Mouse (Mus musculus): ENCODE data around the gene 1700037H04Rik. TPM values are rescaled to one million over a fixed set of nuclear protein-coding genes. Genes with fewer than 3 reads are reported as not detected.

The 1700037H04Rik gene
- polyA plus RNA-seq (2012; rRNA removed): 113 and 118 TPM in 2 replicates

DNA sequence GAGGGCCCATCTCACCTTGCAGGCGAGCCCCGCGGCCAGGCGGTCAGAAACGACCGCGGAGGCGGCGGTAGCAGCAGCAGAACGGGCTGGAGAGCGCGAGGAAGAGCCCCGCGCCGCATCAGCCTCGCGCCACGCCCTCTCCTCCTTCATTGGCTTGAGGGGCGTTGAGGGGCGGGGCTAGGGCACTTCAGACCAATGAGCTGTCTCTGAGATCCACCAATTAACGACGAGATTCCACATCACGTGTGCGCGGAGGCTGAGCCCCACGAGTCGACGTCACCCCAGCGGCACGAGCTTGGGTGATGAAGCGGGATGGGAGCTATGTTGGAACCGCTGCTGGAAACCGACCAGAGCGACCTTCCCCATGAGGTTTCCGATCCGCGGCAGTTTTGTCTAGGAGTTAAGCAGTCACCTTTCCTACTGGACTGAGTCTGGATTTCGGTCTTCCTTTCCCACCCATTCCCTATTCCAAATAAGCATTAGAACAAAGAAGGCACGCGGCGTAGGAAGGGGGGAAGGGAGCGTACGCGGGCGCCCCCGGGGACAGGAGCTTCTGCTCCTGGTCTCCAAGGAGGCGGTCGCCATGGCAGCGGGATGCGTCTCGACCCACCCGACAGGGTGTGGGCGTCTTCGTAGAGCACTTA, at the start of gene 1700037H04Rik:
Gene 1700037H04Rik (minus strand): TSS at position 144 of the 644 bp plus-strand sequence.
- peak; percentile 100 for DNase-seq (ENCODE audit: low read depth)
- TF ChIP-seq CTCF (IDR thresholded peaks at IDR 0.05; ENCODE audit: borderline replicate concordance, extremely low read depth, insufficient read depth, insufficient read length) (no peak), POLR2A (IDR thresholded peaks at IDR 0.05; ENCODE audit: borderline replicate concordance, extremely low read depth, insufficient read depth, insufficient read length, poor library complexity, severe bottlenecking) (peak; percentile 81)

DNA sequence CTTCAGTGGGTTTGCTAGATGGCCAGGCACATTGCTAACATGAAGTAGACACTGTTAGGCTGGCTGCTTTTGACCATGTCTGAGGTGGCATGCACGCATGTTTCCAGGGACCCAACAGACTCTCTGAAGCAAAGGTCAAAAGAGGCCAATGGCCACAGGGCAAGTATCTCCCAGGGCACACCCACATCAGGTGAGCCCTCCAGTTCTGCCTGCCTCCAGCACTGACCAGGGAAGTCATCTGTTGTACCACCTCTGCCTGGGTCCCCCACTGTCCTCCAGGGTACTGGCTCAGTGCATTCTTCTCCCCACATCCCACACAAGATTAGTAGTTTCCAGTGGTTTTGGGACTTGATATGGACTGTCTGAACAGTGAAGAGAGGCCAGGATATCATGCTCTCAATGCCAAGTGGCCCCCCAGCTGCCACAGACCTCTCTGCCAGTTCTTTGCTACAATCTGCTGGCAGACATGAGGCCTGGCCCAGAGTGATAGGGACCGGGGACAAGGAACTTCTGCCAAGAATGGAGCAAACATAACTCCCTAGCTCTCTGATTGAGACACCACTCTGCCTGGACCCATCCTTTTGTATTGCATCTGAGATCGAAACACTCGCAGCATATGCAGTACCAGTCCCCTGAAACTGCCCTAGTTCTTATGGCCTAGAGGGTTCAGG, 49.4 kb upstream of the 1700037H04Rik start:
- TF ChIP-seq CTCF (IDR thresholded peaks at IDR 0.05; ENCODE audit: borderline replicate concordance, extremely low read depth, insufficient read depth, insufficient read length): no peak
- TF ChIP-seq POLR2A (IDR thresholded peaks at IDR 0.05; ENCODE audit: borderline replicate concordance, extremely low read depth, insufficient read depth, insufficient read length, poor library complexity, severe bottlenecking): no peak
- DNase-seq (ENCODE audit: low read depth): no peak

DNA sequence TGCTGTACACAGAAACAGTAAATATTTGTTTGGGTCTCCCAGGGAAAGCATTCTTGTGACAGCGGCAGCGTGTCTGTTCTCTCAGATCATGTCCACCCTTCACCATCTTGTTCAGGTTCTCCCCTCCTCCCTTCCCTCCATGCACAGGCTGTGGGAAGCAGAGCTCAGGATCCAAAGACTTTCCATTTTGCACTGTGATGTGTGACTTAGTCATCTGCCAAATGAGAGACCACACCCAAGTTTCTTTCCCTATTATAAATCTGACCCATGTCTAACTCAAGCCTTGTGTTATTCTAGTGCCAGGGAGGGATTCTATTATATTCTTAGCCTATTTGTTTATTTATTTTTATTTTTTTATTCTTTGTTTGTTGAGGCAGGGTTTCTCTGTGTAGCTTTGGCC, 48.5 kb upstream of the 1700037H04Rik start:
- DNase-seq (ENCODE audit: low read depth): no peak
- TF ChIP-seq POLR2A (IDR thresholded peaks at IDR 0.05; ENCODE audit: borderline replicate concordance, extremely low read depth, insufficient read depth, insufficient read length, poor library complexity, severe bottlenecking) (no peak), CTCF (IDR thresholded peaks at IDR 0.05; ENCODE audit: borderline replicate concordance, extremely low read depth, insufficient read depth, insufficient read length) (no peak)

- no peak for DNase-seq (ENCODE audit: low read depth)
- no peak for TF ChIP-seq POLR2A (IDR thresholded peaks at IDR 0.05; ENCODE audit: borderline replicate concordance, extremely low read depth, insufficient read depth, insufficient read length, poor library complexity, severe bottlenecking)
- TF ChIP-seq CTCF (IDR thresholded peaks at IDR 0.05; ENCODE audit: borderline replicate concordance, extremely low read depth, insufficient read depth, insufficient read length): no peak
These were observed 46.9 kb upstream of the 1700037H04Rik start, which contains the start of gene Ap5s1 for GRCm38 (mm10) chr2:131206778-131207177. Gene Ap5s1, plus strand, starts transcription at chr2:131207078.

GRCm38 (mm10) chr2:131205521-131206182, 45.8 kb upstream of the 1700037H04Rik start:
- no peak for TF ChIP-seq POLR2A (IDR thresholded peaks at IDR 0.05; ENCODE audit: borderline replicate concordance, extremely low read depth, insufficient read depth, insufficient read length, poor library complexity, severe bottlenecking)
- DNase-seq (ENCODE audit: low read depth): no peak

GRCm38 (mm10) chr2:131204410-131204981, 44.6 kb upstream of the 1700037H04Rik start:
- TF ChIP-seq POLR2A (IDR thresholded peaks at IDR 0.05; ENCODE audit: borderline replicate concordance, extremely low read depth, insufficient read depth, insufficient read length, poor library complexity, severe bottlenecking): no peak
- TF ChIP-seq CTCF (IDR thresholded peaks at IDR 0.05; ENCODE audit: borderline replicate concordance, extremely low read depth, insufficient read depth, insufficient read length): no peak
- peak; percentile 67 for DNase-seq (ENCODE audit: low read depth)

DNA sequence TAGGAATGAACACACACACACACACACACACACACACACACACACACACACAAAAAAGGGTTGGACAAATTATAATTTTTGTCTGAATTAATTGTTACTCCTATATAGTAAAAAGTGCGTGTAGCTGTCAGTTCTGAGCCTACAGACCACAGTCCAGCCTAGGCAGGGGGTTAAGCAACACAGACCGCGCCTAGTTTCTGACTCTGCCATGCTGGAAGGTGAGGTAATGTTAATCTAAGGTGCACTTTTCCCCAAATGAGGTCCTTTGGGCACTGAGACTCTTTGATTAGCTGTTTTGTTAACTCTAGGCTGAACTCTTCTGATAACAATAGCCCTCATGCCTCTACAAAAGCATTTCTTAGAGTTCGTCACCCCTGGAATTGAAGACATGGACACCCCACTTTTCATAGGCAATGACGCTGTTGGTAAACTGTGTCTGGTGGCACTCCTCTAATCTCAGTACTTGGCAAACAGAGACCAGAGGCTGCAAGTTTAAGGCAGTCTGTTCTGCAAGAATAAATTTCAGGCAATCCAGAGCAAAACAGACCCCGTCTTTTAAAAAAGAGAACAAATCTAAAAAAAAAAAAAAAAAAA, 44.0 kb upstream of the 1700037H04Rik start:
- no peak for TF ChIP-seq POLR2A (IDR thresholded peaks at IDR 0.05; ENCODE audit: borderline replicate concordance, extremely low read depth, insufficient read depth, insufficient read length, poor library complexity, severe bottlenecking)
- no peak for DNase-seq (ENCODE audit: low read depth)

DNA sequence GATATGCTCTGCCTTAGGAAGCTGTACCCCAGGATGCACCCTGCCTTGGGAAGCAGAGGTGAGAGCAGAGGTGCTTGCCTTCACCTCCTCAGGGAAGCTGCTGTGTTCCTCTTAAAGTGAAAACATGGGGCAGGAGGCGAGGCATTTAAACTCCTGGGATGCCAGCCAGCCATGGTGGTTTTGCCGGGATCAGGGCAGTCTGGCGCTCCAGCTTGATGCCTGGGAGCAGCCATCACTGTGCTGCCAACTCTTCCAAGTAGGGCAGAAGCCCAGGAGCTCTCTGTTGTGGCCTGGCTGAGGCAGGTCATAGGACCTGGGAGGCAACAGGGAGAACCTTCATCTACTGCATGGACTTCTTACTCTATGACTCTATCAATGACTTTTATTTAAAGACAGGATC, 41.4 kb upstream of the 1700037H04Rik start:
- DNase-seq (ENCODE audit: low read depth): no peak
- TF ChIP-seq POLR2A (IDR thresholded peaks at IDR 0.05; ENCODE audit: borderline replicate concordance, extremely low read depth, insufficient read depth, insufficient read length, poor library complexity, severe bottlenecking): no peak
- TF ChIP-seq CTCF (IDR thresholded peaks at IDR 0.05; ENCODE audit: borderline replicate concordance, extremely low read depth, insufficient read depth, insufficient read length): no peak

DNA sequence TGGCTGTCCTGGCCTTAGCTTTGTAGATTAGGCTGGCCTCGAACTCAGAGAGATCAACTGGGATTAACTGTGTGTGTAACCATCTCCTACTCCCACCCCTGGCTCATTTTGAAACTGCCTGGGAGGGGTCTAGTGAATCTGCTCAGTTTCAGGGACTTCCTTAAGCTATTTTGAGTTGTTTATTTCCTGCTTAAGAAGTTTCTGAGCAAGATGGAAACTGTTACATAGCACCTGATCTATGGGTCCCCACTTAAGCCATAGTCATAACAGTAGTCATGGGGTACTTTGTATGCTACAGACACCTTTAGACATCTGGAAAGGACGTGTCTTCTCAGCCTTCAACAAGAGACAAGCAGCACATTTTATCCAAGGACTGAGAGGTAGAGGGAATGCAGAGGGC, 40.8 kb upstream of the 1700037H04Rik start:
- no peak for DNase-seq (ENCODE audit: low read depth)
- TF ChIP-seq CTCF (IDR thresholded peaks at IDR 0.05; ENCODE audit: borderline replicate concordance, extremely low read depth, insufficient read depth, insufficient read length) (no peak), POLR2A (IDR thresholded peaks at IDR 0.05; ENCODE audit: borderline replicate concordance, extremely low read depth, insufficient read depth, insufficient read length, poor library complexity, severe bottlenecking) (no peak)

DNA sequence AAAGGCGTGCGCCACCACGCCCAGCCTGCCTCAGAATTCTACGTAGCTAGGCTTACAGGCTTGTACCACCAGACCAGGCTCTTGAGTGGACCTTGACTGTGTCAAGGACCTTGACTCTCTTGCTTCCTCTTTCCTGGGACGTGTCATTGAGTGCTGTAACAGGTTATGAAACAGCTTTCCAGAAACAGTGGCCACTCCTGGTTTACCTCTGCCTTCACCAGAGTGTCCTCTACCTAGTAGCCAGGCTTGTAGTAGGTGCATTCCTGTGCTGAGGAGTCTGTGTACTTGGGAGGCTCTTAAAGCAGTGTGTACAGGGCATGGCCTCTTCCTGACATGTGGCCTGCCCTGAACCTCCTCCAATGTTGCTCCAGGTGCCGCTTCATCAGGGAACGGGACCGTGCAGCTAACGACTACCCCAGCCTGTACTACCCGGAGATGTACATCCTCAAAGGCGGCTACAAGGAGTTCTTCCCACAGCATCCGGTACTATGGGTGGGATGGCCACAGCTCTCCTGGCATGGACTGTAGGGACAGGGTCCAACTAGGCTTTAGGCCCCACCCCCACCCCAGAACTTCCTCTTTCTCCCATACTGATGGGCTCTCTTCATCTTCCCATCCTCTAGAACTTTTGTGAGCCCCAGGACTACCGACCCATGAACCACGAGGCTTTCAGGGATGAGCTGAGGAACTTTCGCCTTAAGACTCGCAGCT, 36.9 kb upstream of the 1700037H04Rik start:
- DNase-seq (ENCODE audit: low read depth): no peak
- TF ChIP-seq CTCF (IDR thresholded peaks at IDR 0.05; ENCODE audit: borderline replicate concordance, extremely low read depth, insufficient read depth, insufficient read length) (no peak), POLR2A (IDR thresholded peaks at IDR 0.05; ENCODE audit: borderline replicate concordance, extremely low read depth, insufficient read depth, insufficient read length, poor library complexity, severe bottlenecking) (no peak)

GRCm38 (mm10) chr2:131191005-131191390, 31.1 kb upstream of the 1700037H04Rik start:
- TF ChIP-seq POLR2A (IDR thresholded peaks at IDR 0.05; ENCODE audit: borderline replicate concordance, extremely low read depth, insufficient read depth, insufficient read length, poor library complexity, severe bottlenecking) (no peak), CTCF (IDR thresholded peaks at IDR 0.05; ENCODE audit: borderline replicate concordance, extremely low read depth, insufficient read depth, insufficient read length) (no peak)
- DNase-seq (ENCODE audit: low read depth): no peak

Measured in brain, embryonic 14.5 days (tissue).